Mouse (Mus musculus): ENCODE measurements at regions not wholly inside any gene's neighbourhood (a gene's known extent, or its start where the extent isn't known, plus 50 kb on each side); places are given as distances from the start of the nearest gene placed in this dataset.

GRCm38 (mm10) chrX:14592793-14593192 is 381.8 kb downstream of the H2al1n start:
- no peak for ATAC-seq (ENCODE audit: low read depth)
- Histone ChIP-seq H3K36me3 (ENCODE audit: control insufficient read depth, insufficient read depth, low read length) (no peaks in the 10 kb centered on the region), H3K27me3 (ENCODE audit: control insufficient read depth, insufficient read depth, low read length) (no peaks in the 10 kb centered on the region), H3K4me3 (ENCODE audit: low read depth, low read length) (no peak overlapping the region), H3K4me2 (ENCODE audit: low read depth, low read length) (no peak overlapping the region), H3K9ac (replicated peaks; ENCODE audit: low read depth, low read length) (no peak overlapping the region), H3K27ac (ENCODE audit: low read depth, low read length) (no peak overlapping the region), H3K4me1 (ENCODE audit: control insufficient read depth, insufficient read depth, low read length) (no peaks in the 10 kb centered on the region), H3K9me3 (ENCODE audit: control insufficient read depth, low read length) (no peaks in the 10 kb centered on the region)
- WGBS, result 43% methylated on average over 1 of the region's 1 CpGs

- Histone ChIP-seq H3K4me3 (ENCODE audit: low read depth, low read length) (no peak overlapping the region), H3K27ac (ENCODE audit: low read depth, low read length) (no peak overlapping the region), H3K27me3 (ENCODE audit: control insufficient read depth, insufficient read depth, low read length) (no peaks in the 10 kb centered on the region), H3K9ac (replicated peaks; ENCODE audit: low read depth, low read length) (no peak overlapping the region), H3K9me3 (ENCODE audit: control insufficient read depth, low read length) (no peaks in the 10 kb centered on the region), H3K36me3 (ENCODE audit: control insufficient read depth, insufficient read depth, low read length) (no peaks in the 10 kb centered on the region), H3K4me1 (ENCODE audit: control insufficient read depth, insufficient read depth, low read length) (no peaks in the 10 kb centered on the region), H3K4me2 (ENCODE audit: low read depth, low read length) (no peak overlapping the region)
- ATAC-seq (ENCODE audit: low read depth), result no peak
Observed at GRCm38 (mm10) chrX:14596799-14597198, 385.9 kb downstream of the H2al1n start.

- no peaks in the 10 kb centered on the region for H3K36me3 ChIP-seq (ENCODE audit: control insufficient read depth, insufficient read depth, low read length)
- 86% methylated on average over 2 of the region's 2 CpGs for WGBS
- no peak overlapping the region for H3K4me3 ChIP-seq (ENCODE audit: low read depth, low read length)
- H3K4me1 ChIP-seq (ENCODE audit: control insufficient read depth, insufficient read depth, low read length), result no peaks in the 10 kb centered on the region
- no peak overlapping the region for H3K9ac ChIP-seq (replicated peaks; ENCODE audit: low read depth, low read length)
- H3K27me3 ChIP-seq (ENCODE audit: control insufficient read depth, insufficient read depth, low read length), result no peaks in the 10 kb centered on the region
- ATAC-seq (ENCODE audit: low read depth), result no peak
- H3K4me2 ChIP-seq (ENCODE audit: low read depth, low read length), result no peak overlapping the region
- H3K27ac ChIP-seq (ENCODE audit: low read depth, low read length), result no peak overlapping the region
- no peaks in the 10 kb centered on the region for H3K9me3 ChIP-seq (ENCODE audit: control insufficient read depth, low read length)
Observed at GRCm38 (mm10) chrX:14601916-14602315, 391.0 kb downstream of the H2al1n start.

GRCm38 (mm10) chrX:14609196-14609595 is 398.2 kb downstream of the H2al1n start:
- H3K27me3 ChIP-seq (ENCODE audit: control insufficient read depth, insufficient read depth, low read length), result no peaks in the 10 kb centered on the region
- ATAC-seq (ENCODE audit: low read depth), result no peak
- no peak overlapping the region for H3K27ac ChIP-seq (ENCODE audit: low read depth, low read length)
- H3K36me3 ChIP-seq (ENCODE audit: control insufficient read depth, insufficient read depth, low read length), result no peaks in the 10 kb centered on the region
- H3K4me1 ChIP-seq (ENCODE audit: control insufficient read depth, insufficient read depth, low read length), result no peaks in the 10 kb centered on the region
- no peak overlapping the region for H3K4me3 ChIP-seq (ENCODE audit: low read depth, low read length)
- H3K4me2 ChIP-seq (ENCODE audit: low read depth, low read length), result no peak overlapping the region
- no peak overlapping the region for H3K9ac ChIP-seq (replicated peaks; ENCODE audit: low read depth, low read length)
- no peaks in the 10 kb centered on the region for H3K9me3 ChIP-seq (ENCODE audit: control insufficient read depth, low read length)
- WGBS, result 77% methylated on average over 1 of the region's 1 CpGs

- Histone ChIP-seq H3K27me3 (ENCODE audit: control insufficient read depth, insufficient read depth, low read length) (no peaks in the 10 kb centered on the region), H3K9ac (replicated peaks; ENCODE audit: low read depth, low read length) (no peak overlapping the region), H3K4me3 (ENCODE audit: low read depth, low read length) (no peak overlapping the region), H3K36me3 (ENCODE audit: control insufficient read depth, insufficient read depth, low read length) (no peaks in the 10 kb centered on the region), H3K4me1 (ENCODE audit: control insufficient read depth, insufficient read depth, low read length) (no peaks in the 10 kb centered on the region), H3K4me2 (ENCODE audit: low read depth, low read length) (no peak overlapping the region), H3K27ac (ENCODE audit: low read depth, low read length) (no peak overlapping the region), H3K9me3 (ENCODE audit: control insufficient read depth, low read length) (no peaks in the 10 kb centered on the region)
- peak; percentile 54; the same call in 1 of the 2 replicates for ATAC-seq (ENCODE audit: low read depth)
- WGBS, result 53% methylated on average over 10 of the region's 10 CpGs
Observed at GRCm38 (mm10) chrX:14628267-14628901, 417.4 kb downstream of the H2al1n start.

GRCm38 (mm10) chrX:14639378-14639777 is 428.4 kb downstream of the H2al1n start:
- Histone ChIP-seq H3K9ac (replicated peaks; ENCODE audit: low read depth, low read length) (no peak overlapping the region), H3K27me3 (ENCODE audit: control insufficient read depth, insufficient read depth, low read length) (no peaks in the 10 kb centered on the region), H3K9me3 (ENCODE audit: control insufficient read depth, low read length) (no peaks in the 10 kb centered on the region), H3K4me1 (ENCODE audit: control insufficient read depth, insufficient read depth, low read length) (no peaks in the 10 kb centered on the region), H3K4me3 (ENCODE audit: low read depth, low read length) (no peak overlapping the region), H3K36me3 (ENCODE audit: control insufficient read depth, insufficient read depth, low read length) (no peaks in the 10 kb centered on the region), H3K4me2 (ENCODE audit: low read depth, low read length) (no peak overlapping the region), H3K27ac (ENCODE audit: low read depth, low read length) (no peak overlapping the region)
- 89% methylated on average over 3 of the region's 3 CpGs for WGBS
- no peak for ATAC-seq (ENCODE audit: low read depth)

- H3K4me2 ChIP-seq (ENCODE audit: low read depth, low read length), result no peak overlapping the region
- no peak overlapping the region for H3K27ac ChIP-seq (ENCODE audit: low read depth, low read length)
- no peaks in the 10 kb centered on the region for H3K27me3 ChIP-seq (ENCODE audit: control insufficient read depth, insufficient read depth, low read length)
- H3K36me3 ChIP-seq (ENCODE audit: control insufficient read depth, insufficient read depth, low read length), result no peaks in the 10 kb centered on the region
- H3K4me1 ChIP-seq (ENCODE audit: control insufficient read depth, insufficient read depth, low read length), result no peaks in the 10 kb centered on the region
- no peaks in the 10 kb centered on the region for H3K9me3 ChIP-seq (ENCODE audit: control insufficient read depth, low read length)
- H3K4me3 ChIP-seq (ENCODE audit: low read depth, low read length), result no peak overlapping the region
- 56% methylated on average over 3 of the region's 3 CpGs for WGBS
- ATAC-seq (ENCODE audit: low read depth), result no peak
- H3K9ac ChIP-seq (replicated peaks; ENCODE audit: low read depth, low read length), result no peak overlapping the region
Observed at GRCm38 (mm10) chrX:14664852-14665251, 453.9 kb downstream of the H2al1n start.

GRCm38 (mm10) chrX:14696375-14696774 is 485.4 kb downstream of the H2al1n start:
- no peak for ATAC-seq (ENCODE audit: low read depth)
- no peaks in the 10 kb centered on the region for H3K9me3 ChIP-seq (ENCODE audit: control insufficient read depth, low read length)
- no peak overlapping the region for H3K4me2 ChIP-seq (ENCODE audit: low read depth, low read length)
- no peaks in the 10 kb centered on the region for H3K36me3 ChIP-seq (ENCODE audit: control insufficient read depth, insufficient read depth, low read length)
- H3K27me3 ChIP-seq (ENCODE audit: control insufficient read depth, insufficient read depth, low read length), result no peaks in the 10 kb centered on the region
- H3K4me1 ChIP-seq (ENCODE audit: control insufficient read depth, insufficient read depth, low read length), result no peaks in the 10 kb centered on the region
- WGBS, result 90% methylated on average over 2 of the region's 2 CpGs
- no peak overlapping the region for H3K9ac ChIP-seq (replicated peaks; ENCODE audit: low read depth, low read length)
- no peak overlapping the region for H3K4me3 ChIP-seq (ENCODE audit: low read depth, low read length)
- no peak overlapping the region for H3K27ac ChIP-seq (ENCODE audit: low read depth, low read length)

GRCm38 (mm10) chrX:14738999-14739398 is 528.1 kb downstream of the H2al1n start:
- Histone ChIP-seq H3K9ac (replicated peaks; ENCODE audit: low read depth, low read length) (no peak overlapping the region), H3K9me3 (ENCODE audit: control insufficient read depth, low read length) (no peaks in the 10 kb centered on the region), H3K4me3 (ENCODE audit: low read depth, low read length) (no peak overlapping the region), H3K4me2 (ENCODE audit: low read depth, low read length) (no peak overlapping the region), H3K36me3 (ENCODE audit: control insufficient read depth, insufficient read depth, low read length) (no peaks in the 10 kb centered on the region), H3K27me3 (ENCODE audit: control insufficient read depth, insufficient read depth, low read length) (no peaks in the 10 kb centered on the region), H3K27ac (ENCODE audit: low read depth, low read length) (no peak overlapping the region), H3K4me1 (ENCODE audit: control insufficient read depth, insufficient read depth, low read length) (no peaks in the 10 kb centered on the region)
- no peak for ATAC-seq (ENCODE audit: low read depth)

Measured in neural tube, embryonic 14.5 days (tissue).